Mouse (Mus musculus) mesoderm, embryonic 11.5 days (tissue): ENCODE measurements around the gene Crb2.

Experiments used
- DNase-seq: peaks from one replicate; pipeline ENCODE4 v3.0.0-alpha.2; 2012; ENCODE audit warnings: low read depth, low spot score

The Crb2 gene

DNA sequence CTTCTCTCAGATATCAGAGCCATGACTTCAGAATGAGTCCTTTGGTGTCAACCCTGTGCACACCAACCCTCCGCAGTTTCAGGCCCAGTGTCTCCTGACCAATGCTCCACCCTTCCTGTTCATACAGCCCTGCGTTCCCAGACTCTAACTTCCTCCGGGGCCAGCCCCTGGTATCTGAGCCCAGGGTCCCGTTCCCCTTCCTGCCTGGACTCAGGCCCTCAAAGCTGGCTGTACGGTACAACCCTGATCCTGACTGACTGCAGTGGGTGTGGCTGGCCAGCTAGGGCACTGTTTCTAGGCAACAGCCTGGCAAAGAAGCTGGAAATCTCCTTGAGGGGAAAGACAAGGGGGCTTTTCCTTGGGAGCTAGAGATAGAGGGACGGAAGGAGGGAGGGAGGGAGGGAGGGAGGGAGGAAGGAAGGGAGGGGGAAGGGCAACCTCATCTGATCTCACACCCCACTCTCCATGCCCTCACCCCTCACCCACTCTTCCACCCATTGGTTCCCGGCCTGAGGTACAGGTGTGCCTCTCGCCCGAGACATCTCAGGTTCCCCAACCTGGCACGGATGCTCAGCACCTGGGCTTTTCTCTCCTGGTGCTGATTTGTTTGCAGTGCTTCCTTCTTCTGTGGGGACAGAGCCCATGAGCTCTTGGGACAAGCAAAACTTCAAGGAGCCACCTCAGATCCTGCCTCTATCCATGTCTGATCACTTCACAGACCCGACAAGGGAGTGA is 9.9 kb upstream of the Crb2 start:
- no peak for DNase-seq

DNA sequence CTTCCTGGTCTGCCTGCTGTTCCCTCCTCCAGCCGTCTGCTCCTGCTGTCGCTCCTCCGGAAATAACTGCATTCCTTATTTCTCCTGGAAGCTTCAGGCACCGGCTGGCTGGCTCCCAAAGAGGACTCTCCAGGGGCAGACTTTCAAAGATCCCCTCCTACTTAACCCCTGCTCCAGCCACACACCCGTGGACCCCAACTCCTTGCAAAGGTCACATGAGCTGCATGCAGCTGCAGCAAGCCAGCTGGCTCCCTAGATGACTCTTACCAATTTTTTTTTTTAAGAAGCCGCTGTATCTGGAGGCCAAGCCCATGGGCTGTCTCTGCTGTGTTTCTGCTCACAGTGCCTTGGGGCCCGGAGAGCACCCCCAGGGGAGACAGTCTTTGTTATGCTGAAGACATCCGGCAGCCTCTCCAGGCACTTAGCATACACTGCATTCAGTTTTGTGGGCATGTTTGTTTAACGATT is 8.9 kb upstream of the Crb2 start:
- peak; percentile 66 for DNase-seq

DNA sequence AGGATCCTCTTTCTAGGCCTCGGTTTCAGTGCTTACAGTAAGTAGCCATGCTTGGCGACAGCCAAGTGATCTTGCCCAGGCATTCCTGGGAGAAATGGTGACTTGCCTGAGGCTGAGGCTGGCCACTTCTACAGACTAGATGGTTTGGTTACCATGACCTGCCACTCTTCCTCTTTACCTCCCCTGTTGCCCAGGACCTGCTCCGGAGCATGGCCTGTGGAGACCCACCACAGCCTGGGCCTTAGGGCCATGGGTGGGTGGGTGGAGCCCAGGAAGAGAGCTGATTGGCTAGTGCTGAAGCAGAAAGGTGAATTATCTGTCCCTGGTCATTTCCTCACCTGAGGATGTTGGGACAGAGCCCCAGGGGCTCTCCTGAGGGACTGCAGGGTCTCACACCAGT is 8.3 kb upstream of the Crb2 start:
- no peak for DNase-seq

DNA sequence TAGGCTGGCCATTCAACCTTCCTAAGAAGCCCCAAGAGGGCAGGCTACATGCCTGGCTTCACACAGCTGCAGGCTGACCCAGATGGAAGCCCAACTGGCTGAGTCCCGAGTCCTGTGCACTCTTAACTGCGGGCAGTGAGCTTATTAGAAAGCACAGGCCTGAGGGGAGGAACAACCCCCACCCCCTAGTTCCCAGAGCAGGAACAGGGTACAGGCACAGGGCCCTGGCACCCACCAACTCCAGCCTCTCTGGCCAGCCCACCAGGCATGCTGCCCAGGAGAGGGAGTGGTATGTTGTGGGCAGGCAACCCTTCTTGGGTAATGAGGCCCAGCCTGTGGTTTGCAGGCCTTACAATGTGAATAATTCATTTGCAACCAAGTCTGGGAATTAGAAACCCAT is 7.1 kb upstream of the Crb2 start:
- no peak for DNase-seq

DNA sequence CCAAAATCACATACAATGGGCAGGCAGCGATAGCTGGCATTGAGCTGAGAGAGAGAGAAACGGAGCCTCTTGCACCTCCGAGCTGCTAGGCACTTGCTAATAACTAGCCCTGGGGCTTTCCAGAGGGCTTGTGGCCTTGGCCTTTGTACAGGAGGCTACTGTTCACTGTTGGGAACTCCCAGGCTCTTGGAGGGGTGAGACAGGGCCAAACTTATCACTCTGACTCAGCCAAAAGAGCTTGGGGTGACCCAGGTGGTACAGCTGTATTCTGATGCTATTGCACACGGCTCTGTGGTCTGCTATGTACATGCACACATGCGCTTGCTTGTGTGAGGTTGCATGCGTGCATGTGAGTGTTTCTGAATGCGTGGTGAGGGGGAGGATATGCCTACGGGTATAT is 6.3 kb upstream of the Crb2 start:
- no peak for DNase-seq

DNA sequence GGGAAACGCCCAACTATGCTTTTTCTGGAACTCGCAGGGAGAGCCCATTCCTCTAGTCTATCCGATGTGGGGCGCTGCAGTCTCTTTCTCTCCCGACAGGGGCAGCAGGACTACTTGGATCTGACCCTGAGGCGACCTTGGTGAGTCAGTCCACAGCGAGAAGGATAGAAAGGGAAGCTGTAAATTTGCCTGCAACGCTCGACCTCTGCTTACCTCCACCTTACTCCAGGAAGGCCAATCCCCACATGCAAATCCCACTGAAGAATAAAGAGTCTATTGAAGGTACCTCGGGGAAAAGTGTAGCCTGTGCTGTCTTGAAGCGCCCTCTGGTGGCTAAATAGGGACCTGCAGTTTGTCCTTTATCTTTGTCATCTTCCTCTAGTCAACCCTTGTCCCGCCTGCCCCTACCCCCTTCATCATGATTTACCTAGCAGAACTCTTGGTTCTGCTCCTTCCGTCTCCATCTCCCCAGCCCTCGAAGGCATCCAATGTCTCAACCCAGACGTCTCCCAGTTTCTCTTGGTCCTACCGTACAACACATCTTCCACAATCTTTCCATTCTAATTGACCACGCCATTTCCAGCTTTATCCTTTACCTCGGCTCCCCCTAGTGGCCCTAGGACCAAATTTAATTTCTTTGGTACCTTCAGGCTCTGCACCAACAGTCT is 4.3 kb upstream of the Crb2 start:
- DNase-seq = peak; percentile 88

DNA sequence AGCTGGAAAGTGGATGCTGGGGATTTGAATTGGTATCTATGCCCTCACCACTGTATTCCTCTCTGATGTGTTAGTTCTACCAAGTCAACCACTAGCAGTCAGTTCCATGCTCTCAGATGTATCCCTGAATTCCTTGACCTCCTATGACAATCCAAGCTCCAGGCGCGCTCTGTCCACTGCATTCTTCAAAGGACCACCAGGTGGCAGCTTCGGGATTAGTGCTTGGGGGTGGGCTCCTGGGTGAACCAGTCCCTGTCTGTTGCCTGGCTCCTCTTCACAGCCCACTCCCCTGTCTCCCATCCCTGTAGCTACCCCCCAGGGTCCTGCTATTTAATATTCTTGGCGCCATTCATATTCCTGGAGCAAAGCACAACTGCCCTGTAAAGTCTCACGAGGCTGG is 1.5 kb upstream of the Crb2 start:
- peak; percentile 82 for DNase-seq

DNA sequence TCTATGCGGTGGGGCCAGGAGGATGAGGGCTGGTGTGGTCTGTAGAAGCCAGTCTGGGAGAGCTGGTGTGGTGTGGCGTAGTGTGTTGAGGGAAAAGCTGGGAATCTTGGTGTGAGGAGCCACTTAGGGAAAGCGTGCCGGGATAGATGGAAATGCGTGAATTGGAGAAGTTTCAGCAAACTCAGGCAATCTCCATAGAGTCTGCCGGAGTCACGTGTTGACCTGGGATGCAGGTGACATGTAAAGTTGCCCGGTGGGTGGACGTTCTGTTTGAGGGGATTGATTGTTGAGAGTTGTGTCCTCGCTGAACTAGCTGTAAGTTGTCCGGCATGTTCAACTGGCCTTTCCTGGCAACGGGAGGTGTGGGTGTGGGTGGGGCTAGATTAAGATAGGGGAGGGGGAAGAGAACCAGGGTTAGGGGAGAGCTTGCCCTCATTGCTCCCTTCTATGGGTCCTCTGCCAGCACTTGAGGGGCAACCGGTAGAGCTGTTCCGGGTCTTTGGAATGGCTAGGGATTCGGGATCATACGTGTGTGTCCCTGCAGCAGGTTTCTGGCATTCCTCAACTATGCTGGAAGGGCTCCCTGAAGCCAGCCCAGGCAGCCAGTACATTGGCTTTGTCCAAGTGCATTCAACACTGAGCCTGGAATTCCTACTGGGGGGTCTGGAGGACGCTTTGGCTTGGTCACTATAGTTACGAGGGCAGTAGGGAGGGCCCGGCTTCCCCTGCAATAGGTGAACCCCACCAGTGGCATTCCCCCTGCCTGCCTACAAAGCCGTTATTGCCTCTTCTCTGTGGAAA is 762 bp downstream of the Crb2 start:
- DNase-seq = no peak

DNA sequence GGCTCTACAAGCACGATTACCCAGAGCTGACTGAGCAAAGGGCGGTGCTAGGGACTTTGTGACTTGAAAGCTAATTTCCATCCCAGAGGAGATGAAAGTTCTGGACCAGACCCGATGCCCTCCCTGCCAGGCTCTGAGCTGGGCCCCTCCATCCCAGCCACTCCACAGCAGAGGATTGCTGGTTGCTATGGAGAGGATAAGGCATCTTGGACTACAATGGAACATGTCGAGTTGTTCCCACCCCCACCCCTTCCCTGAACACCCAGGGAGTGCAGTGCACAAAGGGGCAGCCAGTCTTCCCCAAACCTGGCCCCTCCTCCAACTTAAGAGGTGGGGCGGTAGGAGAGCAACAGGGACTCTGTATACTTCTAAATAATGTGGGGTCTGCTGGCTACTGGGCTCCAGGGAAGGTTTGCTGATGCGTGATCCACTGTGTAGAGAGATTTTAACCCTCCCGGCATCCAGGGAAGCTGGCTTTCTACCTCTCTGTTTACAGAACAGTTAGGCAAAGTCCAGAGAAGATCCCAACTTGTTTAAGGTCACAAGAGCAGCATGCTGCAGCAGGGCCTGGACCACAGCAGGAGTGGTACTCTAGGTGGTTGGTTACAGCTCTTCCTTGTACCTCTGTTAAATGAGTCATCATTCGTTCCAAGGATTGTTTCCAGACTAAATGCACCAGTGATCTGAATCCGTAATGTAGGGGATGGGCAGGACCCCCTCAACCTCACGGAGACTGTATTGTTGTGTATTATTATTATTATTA is 2.1 kb downstream of the Crb2 start:
- peak; percentile 75 for DNase-seq

DNA sequence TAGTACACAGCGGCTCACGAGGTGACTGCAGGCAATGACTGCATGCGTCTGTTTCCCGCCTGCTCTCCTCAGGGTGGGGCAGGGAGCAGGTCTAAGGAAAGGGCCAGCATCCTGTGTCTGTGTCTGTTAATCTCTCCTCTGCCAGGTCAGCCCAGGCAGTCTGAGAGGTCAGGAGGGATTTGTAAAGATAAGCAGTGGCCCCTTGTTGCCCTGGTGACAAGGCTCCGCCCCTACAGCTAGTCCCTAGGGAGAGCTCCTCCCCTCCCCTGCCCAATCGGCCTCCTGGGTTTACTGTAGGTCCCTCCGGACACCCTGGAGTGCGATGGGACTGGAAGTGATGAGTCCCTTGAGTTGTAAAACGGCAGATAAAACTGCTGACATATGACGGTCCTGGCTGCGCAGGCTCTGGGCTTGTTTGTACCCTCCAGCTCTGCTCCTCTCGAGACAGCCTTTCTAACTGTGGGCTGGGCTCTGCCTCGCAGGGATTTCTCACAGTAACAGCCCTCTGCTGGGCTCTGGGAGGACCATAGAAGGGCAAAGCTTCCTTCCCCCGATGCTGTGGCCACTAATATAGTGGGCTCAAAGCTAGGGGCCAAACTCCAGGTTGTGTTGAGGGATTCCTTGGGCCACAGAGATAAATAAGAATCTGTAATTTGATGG is 4.4 kb downstream of the Crb2 start:
- DNase-seq = peak; percentile 87

DNA sequence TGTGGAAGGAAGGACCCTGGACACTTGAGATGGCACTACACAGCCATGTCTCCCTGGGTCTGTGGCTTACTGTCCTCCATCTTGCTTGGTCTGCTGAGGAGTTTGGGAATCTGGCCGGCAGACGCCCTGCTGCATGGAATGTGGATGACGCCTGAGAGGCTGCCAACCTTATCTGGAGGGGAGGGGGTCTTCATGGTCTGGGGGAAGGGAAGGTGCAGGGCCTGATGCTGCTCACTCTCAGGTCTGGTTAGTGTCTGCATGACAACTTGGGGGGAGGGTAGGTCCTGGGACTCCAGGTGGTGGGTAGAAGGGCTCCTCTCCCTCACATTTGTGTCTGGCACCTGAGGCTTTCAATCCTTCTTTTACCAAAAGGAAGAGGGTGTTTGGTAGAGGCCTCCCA is 5.4 kb downstream of the Crb2 start:
- no peak for DNase-seq

DNA sequence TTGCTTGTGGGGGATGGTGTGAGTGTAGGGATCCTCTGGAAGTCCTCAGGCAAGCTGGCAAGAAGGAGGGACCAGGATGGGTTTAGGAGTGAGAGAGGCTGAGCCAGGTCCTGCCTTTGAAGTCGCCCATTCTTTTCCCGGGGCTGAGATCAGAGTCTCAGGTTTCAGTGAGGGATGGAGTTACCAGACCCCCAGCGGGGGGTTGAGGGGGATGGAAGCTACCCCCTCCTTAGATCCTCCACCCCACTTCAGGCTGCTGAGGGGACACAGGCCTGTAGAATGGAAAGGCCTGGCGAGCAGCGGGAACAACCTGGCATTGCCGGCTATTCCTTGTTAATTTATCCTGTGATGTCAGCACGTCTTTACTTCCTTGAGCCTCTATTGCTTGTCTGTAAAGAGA is 6.0 kb downstream of the Crb2 start:
- DNase-seq = peak; percentile 74

DNA sequence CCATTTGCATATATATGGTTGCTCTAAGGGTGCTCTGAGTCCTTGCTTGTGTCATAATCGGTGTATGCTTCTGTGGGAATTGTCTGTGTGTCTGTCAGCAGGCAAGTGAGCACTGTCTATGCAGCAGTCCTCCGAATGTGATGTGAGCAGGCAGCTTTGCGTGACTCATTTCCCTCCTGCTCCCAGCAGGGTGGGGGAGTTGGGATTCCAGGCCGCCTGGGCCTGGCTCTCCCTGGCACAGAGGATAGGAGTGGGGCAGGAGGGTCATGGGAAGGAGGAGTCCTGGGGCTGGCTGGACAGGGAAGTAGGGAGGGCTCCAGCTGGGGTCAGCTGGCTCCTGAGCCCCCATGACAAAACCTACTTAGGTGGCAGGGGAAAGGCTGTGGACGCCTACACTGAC is 8.4 kb downstream of the Crb2 start:
- DNase-seq = no peak

DNA sequence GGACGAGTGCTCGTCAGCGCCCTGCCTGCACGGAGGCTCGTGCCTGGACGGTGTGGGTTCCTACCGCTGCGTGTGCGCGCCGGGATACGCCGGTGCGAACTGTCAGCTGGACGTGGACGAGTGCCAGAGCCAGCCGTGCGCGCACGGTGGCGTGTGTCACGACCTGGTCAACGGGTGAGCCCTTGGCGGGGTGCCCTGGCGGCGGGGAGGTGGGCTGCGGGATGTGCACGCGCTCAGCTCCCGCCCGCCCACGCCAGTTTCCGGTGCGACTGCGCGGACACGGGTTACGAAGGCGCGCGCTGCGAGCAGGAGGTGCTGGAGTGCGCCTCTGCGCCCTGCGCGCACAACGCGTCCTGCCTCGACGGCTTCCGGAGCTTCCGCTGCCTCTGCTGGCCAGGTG is 10.4 kb downstream of the Crb2 start:
- DNase-seq = no peak

DNA sequence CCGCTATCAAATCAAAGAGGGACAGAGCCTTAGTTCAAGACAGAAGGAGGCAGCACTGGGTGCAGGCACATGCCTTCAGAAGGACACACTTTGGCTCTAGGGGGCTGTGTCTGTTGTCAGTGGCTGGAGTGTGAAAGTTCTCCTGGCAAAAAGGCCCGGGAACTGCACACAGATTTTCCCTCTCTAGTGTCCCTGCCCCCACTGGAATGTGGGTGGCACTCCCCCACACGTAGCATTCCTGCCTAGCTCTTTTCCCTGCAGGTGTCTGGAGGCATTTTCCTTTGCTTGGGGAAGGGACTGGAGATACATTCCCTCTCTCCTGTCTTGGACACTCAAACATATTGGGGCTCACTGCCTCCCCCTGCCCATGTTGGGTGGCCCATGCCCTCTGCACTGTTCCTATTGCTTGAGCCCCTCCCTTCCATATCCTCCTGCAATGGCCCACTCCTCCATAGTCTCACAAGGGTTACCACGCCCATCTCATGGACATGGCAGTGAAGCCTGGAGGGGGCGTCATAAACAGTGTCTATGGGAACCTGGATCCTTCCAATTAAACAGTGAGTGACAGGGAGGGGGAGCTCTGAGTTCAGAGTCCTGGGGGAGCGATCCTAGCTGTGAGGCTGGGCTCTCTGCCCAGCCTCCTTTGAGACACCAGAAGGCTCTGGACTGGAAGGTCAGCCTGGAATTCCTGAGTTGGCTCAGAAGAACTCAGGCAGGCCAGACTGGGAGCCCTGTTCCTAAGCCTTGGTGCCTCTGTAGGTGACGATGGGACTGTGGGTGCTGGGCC is 12.3 kb downstream of the Crb2 start:
- DNase-seq = no peak

DNA sequence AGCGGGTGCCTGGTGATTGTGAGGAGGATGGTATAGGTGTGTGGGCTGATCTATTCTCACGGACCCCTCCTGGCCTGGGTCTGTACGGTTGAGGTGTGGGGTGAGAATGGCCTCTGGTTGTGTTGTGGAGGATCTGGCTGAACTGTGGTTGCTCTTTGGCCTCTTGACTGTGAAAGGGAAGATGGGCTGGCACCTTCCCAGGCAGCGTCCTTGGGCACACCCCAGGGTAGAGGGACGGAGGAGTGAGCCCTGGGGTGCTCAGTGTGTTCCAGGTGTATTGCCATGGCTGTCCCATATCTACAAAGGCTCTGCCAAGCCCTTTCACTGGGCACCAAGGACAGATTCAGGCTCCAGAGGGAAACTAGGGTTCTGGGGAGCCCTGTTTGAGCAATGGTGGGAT is 13.0 kb downstream of the Crb2 start:
- no peak for DNase-seq

DNA sequence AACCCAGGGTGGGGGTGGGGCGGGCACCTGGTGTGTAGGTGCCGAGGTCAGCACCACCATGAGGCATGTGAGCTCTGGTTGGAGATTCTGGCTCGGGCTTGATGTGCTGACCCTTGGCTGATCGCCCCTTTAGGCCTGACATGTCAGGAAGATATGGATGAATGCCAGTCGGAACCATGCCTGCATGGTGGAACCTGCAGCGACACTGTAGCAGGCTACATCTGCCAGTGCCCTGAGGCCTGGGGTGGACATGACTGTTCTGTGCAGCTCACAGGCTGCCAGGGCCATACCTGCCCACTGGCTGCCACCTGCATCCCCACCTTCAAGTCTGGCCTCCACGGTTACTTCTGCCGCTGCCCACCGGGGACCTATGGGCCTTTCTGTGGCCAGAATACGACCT is 13.9 kb downstream of the Crb2 start:
- DNase-seq = no peak

DNA sequence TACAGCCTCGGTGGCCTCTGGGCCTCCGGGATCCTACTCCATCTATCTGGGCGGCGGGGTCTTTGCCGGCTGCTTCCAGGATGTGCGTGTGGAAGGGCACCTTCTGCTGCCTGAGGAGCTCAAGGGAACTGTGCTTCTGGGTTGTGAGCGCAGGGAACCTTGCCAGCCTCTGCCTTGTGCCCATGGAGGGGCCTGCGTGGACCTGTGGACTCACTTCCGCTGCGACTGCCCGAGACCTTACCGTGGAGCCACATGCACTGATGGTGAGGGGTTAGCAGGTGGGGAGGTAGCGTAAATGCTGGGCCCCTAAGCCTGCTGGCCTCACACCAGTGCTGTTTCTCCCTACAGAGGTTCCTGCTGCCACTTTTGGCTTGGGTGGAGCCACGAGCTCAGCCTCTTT is 14.7 kb downstream of the Crb2 start:
- no peak for DNase-seq

DNA sequence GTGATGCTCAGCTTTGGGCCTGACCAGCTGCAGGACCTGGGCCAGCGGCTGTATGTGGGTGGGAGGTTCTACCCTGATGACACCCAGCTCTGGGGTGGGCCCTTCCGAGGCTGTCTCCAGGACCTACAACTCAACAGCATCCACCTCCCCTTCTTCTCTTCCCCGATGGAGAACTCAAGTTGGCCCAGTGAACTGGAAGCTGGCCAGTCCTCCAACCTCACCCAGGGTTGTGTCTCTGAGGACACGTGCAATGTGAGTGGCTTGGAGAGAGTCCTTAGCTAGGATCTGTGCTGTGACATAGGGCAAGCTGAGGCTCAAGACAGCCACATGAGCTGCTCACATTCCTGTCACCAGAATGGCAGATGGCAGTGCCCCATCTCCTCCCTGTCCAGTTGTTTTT is 15.3 kb downstream of the Crb2 start:
- no peak for DNase-seq

DNA sequence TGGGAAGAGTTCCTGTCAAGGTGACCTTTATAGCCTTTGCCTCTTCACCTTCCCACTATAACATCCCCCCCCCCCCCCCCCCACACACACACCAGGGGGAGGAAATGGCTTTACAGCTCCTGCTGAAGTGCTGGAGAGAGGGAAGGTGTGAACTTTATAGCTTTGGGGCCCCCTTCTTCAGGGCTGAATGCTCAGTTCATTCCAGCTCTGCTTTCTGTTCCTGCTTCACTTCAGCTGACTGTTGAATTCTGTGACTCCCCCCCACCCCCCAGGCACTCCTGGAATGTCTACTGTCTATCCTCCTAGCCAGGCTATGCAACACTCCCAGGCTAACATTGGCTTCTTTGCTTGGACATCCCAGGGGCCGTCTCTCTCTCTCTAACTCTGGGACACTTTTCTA is 20.0 kb downstream of the Crb2 start:
- no peak for DNase-seq

DNA sequence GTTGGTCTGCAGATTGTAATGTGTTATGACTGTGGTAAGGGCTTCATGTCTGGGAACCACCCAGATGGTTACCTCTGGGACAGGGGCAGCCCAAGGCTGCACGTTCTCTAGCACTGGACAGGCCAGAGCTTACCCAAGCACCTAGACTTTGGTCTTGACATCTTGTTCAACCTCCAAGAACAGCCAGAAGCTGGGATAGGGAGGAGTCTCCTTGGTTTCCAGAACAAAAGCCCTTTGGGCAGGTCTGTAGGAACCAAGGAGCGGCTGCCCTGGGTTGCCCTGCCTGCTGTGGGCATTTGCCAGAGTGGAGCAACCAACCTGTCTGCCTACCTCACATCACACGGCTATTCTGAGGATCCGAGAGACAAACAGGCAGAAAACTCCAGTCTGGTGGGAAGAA is 21.0 kb downstream of the Crb2 start:
- no peak for DNase-seq
